Mouse (Mus musculus) heart, adult 8-10 months (tissue): ENCODE results near the gene Arrdc3. TPM values are rescaled to one million over a fixed set of nuclear protein-coding genes. Genes with fewer than 3 reads are reported as not detected.

Experiments used
- DNase-seq: peaks from one replicate; pipeline ENCODE4 v3.0.0; 2022; ENCODE audit warnings: low spot score
- total RNA-seq, 4 experiments: library from RNA; stranded (reverse); gene quantifications; 2 replicates each; pipeline ENCODE4 v1.2.4; 2022

Arrdc3 gene
- total RNA-seq, 4 experiments from 2014 or later: 25.2 to 40.2 (median 31.2) TPM

GRCm38 (mm10) chr13:80920939-80921338 lies 37.8 kb downstream of the Arrdc3 start:
- no peak for DNase-seq

- DNase-seq: no peak
These were observed 38.6 kb downstream of the Arrdc3 start for GRCm38 (mm10) chr13:80921593-80922327.

GRCm38 (mm10) chr13:80928187-80928586 lies 45.0 kb downstream of the Arrdc3 start:
- no peak for DNase-seq

GRCm38 (mm10) chr13:80930030-80930429 lies 46.8 kb downstream of the Arrdc3 start:
- DNase-seq: no peak

GRCm38 (mm10) chr13:80932816-80933402 lies 49.7 kb downstream of the Arrdc3 start:
- DNase-seq: no peak

GRCm38 (mm10) chr13:80936426-80936825 lies 53.2 kb downstream of the Arrdc3 start:
- peak; percentile 30 for DNase-seq

GRCm38 (mm10) chr13:80939228-80939627 lies 56.0 kb downstream of the Arrdc3 start:
- DNase-seq: peak; percentile 48

- DNase-seq: no peak
These were observed 56.7 kb downstream of the Arrdc3 start for GRCm38 (mm10) chr13:80939866-80940265.

GRCm38 (mm10) chr13:80940421-80940820 lies 57.2 kb downstream of the Arrdc3 start:
- DNase-seq: peak; percentile 62

GRCm38 (mm10) chr13:80940860-80941630 lies 57.9 kb downstream of the Arrdc3 start:
- peak; percentile 75 for DNase-seq

- no peak for DNase-seq
These were observed 61.3 kb downstream of the Arrdc3 start for GRCm38 (mm10) chr13:80944532-80944931.
